ENCODE assay signal across 19 mouse cellular contexts in genomic region chr3:128181221-128181908, GRCm38 (mm10).
A peak's percentile ranks its signal among the peaks of the same experiment; 100 is the strongest.
DNase-seq lines count a peak whose midpoint lies in the region; ATAC-seq and TF ChIP-seq lines count a peak whose summit lies in the region.
"Had no signal": no experiment of that assay in that cellular context is flagged by ENCODE, and none has a peak within 500 bp of the region (broad histone marks: within the 10 kb centered on the region; RNA-seq: fewer than 3 reads in every experiment).

No protein-coding gene starts in this region.

- no peak for TF ChIP-seq CTCF in left cerebral cortex, adult 2 months (IDR thresholded peaks at IDR 0.05)

- intact Hi-C loops in left cerebral cortex, adult 2 months (cut with DNase I) = no loop called here

- H3K4me2 ChIP-seq in kidney, embryonic 15.5 days = no peak overlapping the region
- no peak overlapping the region for H3K4me2 ChIP-seq in embryonic facial prominence, embryonic 14.5 days (ENCODE audit: low read depth, low read length)
- H3K4me2 ChIP-seq in neural tube, embryonic 13.5 days = no peak overlapping the region
- H3K4me2 ChIP-seq: forebrain, embryonic 15.5 days; heart, embryonic 15.5 days; hindbrain, embryonic 15.5 days; midbrain, embryonic 11.5 days had no signal

- H3K4me1 ChIP-seq in kidney, embryonic 15.5 days = no peaks in the 10 kb centered on the region
- no peaks in the 10 kb centered on the region for H3K4me1 ChIP-seq in embryonic facial prominence, embryonic 14.5 days (ENCODE audit: control insufficient read depth, insufficient read depth, low read length)
- peaks cover 7% of the 10 kb centered on the region for H3K4me1 ChIP-seq in neural tube, embryonic 13.5 days (replicated peaks)
- H3K4me1 ChIP-seq: forebrain, embryonic 15.5 days; heart, embryonic 15.5 days; hindbrain, embryonic 15.5 days had no signal

- no peaks in the 10 kb centered on the region for H3K27me3 ChIP-seq in kidney, embryonic 15.5 days
- H3K27me3 ChIP-seq in embryonic facial prominence, embryonic 14.5 days (replicated peaks; ENCODE audit: control insufficient read depth, insufficient read depth, low read length) = no peaks in the 10 kb centered on the region
- H3K27me3 ChIP-seq in neural tube, embryonic 13.5 days = no peaks in the 10 kb centered on the region
- H3K27me3 ChIP-seq: forebrain, embryonic 15.5 days; heart, embryonic 15.5 days; hindbrain, embryonic 15.5 days had no signal

- H3K27ac ChIP-seq in kidney, embryonic 15.5 days = no peak overlapping the region
- no peak overlapping the region for H3K27ac ChIP-seq in embryonic facial prominence, embryonic 14.5 days (replicated peaks; ENCODE audit: low read depth, low read length)
- H3K27ac ChIP-seq in neural tube, embryonic 13.5 days (replicated peaks) = no peak overlapping the region
- no peak overlapping the region for H3K27ac ChIP-seq in left cerebral cortex, adult 2 months
- H3K27ac ChIP-seq: forebrain, embryonic 15.5 days; heart, embryonic 15.5 days; hindbrain, embryonic 15.5 days had no signal

- H3K36me3 ChIP-seq in kidney, embryonic 15.5 days = no peaks in the 10 kb centered on the region
- no peaks in the 10 kb centered on the region for H3K36me3 ChIP-seq in embryonic facial prominence, embryonic 14.5 days (ENCODE audit: control insufficient read depth, insufficient read depth, low read length)
- no peaks in the 10 kb centered on the region for H3K36me3 ChIP-seq in neural tube, embryonic 13.5 days
- H3K36me3 ChIP-seq: forebrain, embryonic 15.5 days; heart, embryonic 15.5 days; hindbrain, embryonic 15.5 days had no signal

- no peak for DNase-seq in kidney, postnatal 10 days
- DNase-seq in embryonic facial prominence, embryonic 14.5 days (ENCODE audit: low spot score) = peak; percentile 13
- peak; percentile 69 for DNase-seq in hindlimb bud, embryonic 11.5 days (ENCODE audit: extremely low spot score, low read depth, low spot score)
- DNase-seq in frontal cortex, postnatal 25 days (ENCODE audit: low spot score in 2 of 2) = no peak
- no peak for DNase-seq in left cerebral cortex, adult 2 months (ENCODE audit: extremely low spot score in 1 of 2, low spot score in 2 of 2)
- DNase-seq: adrenal gland, postnatal 25 days; cerebellum, adult 18-20 months; heart, adult 18-20 months; kidney, adult 2 months; lung, adult 18-20 months; right cerebral cortex, postnatal 25 days had no signal

- no peak overlapping the region for H3K4me3 ChIP-seq in kidney, embryonic 15.5 days (replicated peaks)
- H3K4me3 ChIP-seq in embryonic facial prominence, embryonic 14.5 days (ENCODE audit: low read depth, low read length) = no peak overlapping the region
- no peak overlapping the region for H3K4me3 ChIP-seq in neural tube, embryonic 13.5 days
- H3K4me3 ChIP-seq in left cerebral cortex, adult 2 months = no peak overlapping the region
- H3K4me3 ChIP-seq: erythroblast, embryonic 14.5 days; forebrain, embryonic 15.5 days; heart, embryonic 15.5 days; hindbrain, embryonic 15.5 days; myocyte had no signal

- H3K9ac ChIP-seq in kidney, embryonic 15.5 days = no peak overlapping the region
- H3K9ac ChIP-seq in embryonic facial prominence, embryonic 14.5 days (ENCODE audit: low read depth, low read length) = no peak overlapping the region
- no peak overlapping the region for H3K9ac ChIP-seq in neural tube, embryonic 13.5 days
- H3K9ac ChIP-seq: forebrain, embryonic 15.5 days; heart, embryonic 15.5 days; hindbrain, embryonic 15.5 days had no signal

- ATAC-seq in kidney, embryonic 15.5 days (replicated peaks; ENCODE audit: low FRiP score) = peak; percentile 89
- ATAC-seq in embryonic facial prominence, embryonic 14.5 days (ENCODE audit: low read depth) = no peak
- peak; percentile 87 for ATAC-seq in neural tube, embryonic 13.5 days (ENCODE audit: low read depth)
- ATAC-seq: forebrain, embryonic 15.5 days had no signal

- WGBS in kidney, embryonic 15.5 days = 27% methylated on average over 7 of the region's 7 CpGs
- WGBS in embryonic facial prominence, embryonic 14.5 days = 54% methylated on average over 7 of the region's 7 CpGs
- WGBS in neural tube, embryonic 13.5 days = 43% methylated on average over 7 of the region's 7 CpGs

- no peaks in the 10 kb centered on the region for H3K9me3 ChIP-seq in kidney, embryonic 15.5 days (replicated peaks)
- H3K9me3 ChIP-seq in embryonic facial prominence, embryonic 14.5 days (ENCODE audit: control insufficient read depth, low read length) = no peaks in the 10 kb centered on the region
- no peaks in the 10 kb centered on the region for H3K9me3 ChIP-seq in neural tube, embryonic 13.5 days
- H3K9me3 ChIP-seq: forebrain, embryonic 15.5 days; heart, embryonic 15.5 days; hindbrain, embryonic 15.5 days had no signal

Comparison
In these comparisons a context has a peak if more than half of its experiments do, and no peak if none do; other contexts are left out.
1. DNase-seq: peak in embryonic facial prominence, embryonic 14.5 days (single experiment) and hindlimb bud, embryonic 11.5 days (single experiment); none in kidney, postnatal 10 days (single experiment), frontal cortex, postnatal 25 days (0 of 2) and left cerebral cortex, adult 2 months (0 of 2).